Mouse (Mus musculus) heart, adult 2 months (tissue): Measurements from ENCODE around the gene Dbh. TPM values are rescaled to one million over a fixed set of nuclear protein-coding genes. Genes with fewer than 3 reads are reported as not detected.

Source experiments
- DNase-seq, 2 experiments: peaks; one replicate each; pipeline ENCODE4 v3.0.0; 2021
- H3K27ac ChIP-seq: fragments of 200-600 bp; 2 replicates; pipeline ENCODE4 v1.8.1; 2022
- H3K27me3 ChIP-seq: fragments of 200-500 bp; 2 replicates; pipeline ENCODE4 v1.6.1; 2012; ENCODE audit warnings: mild to moderate bottlenecking, low read length, inconsistent platforms, mixed read lengths; ENCODE audit not compliant: control insufficient read depth, insufficient read depth
- H3K36me3 ChIP-seq: fragments of 200-500 bp; 2 replicates; pipeline ENCODE4 v1.6.1; 2012; ENCODE audit warnings: low read length, inconsistent platforms; ENCODE audit not compliant: control insufficient read depth, insufficient read depth
- H3K4me1 ChIP-seq: fragments of 200-500 bp; 2 replicates; pipeline ENCODE4 v1.6.1; 2011; ENCODE audit warnings: low read length; ENCODE audit not compliant: control insufficient read depth, insufficient read depth
- H3K4me3 ChIP-seq: fragments of 200-600 bp; 2 replicates; pipeline ENCODE4 v1.8.1; 2022
- H3K79me2 ChIP-seq: fragments of 200-500 bp; replicated peaks from 2 replicates; pipeline ENCODE4 v1.6.1; 2012; ENCODE audit warnings: mild to moderate bottlenecking, inconsistent platforms, low read length, moderate library complexity, mixed read lengths; ENCODE audit not compliant: control insufficient read depth, insufficient read depth
- H3K9ac ChIP-seq: fragments of 200-500 bp; 2 replicates; pipeline ENCODE4 v1.6.1; 2012; ENCODE audit warnings: low read depth, mild to moderate bottlenecking, control low read depth, inconsistent platforms, low read length, mixed read lengths
- CTCF ChIP-seq: fragments of 200-600 bp; IDR thresholded peaks from 2 replicates; pipeline ENCODE4 v1.8.1; 2022; ENCODE audit warnings: antibody characterized with exemption, mild to moderate bottlenecking, moderate library complexity
- EP300 ChIP-seq: fragments of 200-500 bp; IDR thresholded peaks from 2 replicates; pipeline ENCODE4 v1.6.1; 2011; ENCODE audit warnings: low read depth, low read length, control low read depth; ENCODE audit not compliant: insufficient read depth
- POLR2A ChIP-seq: fragments of 200-500 bp; IDR thresholded peaks from 2 replicates; pipeline ENCODE4 v1.6.1; 2011; ENCODE audit warnings: mild to moderate bottlenecking, low read depth, low read length, control low read depth; ENCODE audit not compliant: insufficient read depth
- WGBS: fragments of 180-500 bp; shearing (Covaris S2); methylation state at CpG from one replicate; pipeline ENCODE4 v1.1.7; 2018; 5-methylcytosine and 5-hydroxymethylcytosine counted together
- intact Hi-C: fragments of 180-260 bp; cut with DNase I; formaldehyde crosslinking; loops from one replicate; pipeline ENCODE4 v1.15.1; 2025
- polyA plus RNA-seq: library from polyadenylated mRNA; depleted of rRNA; stranded (reverse); fragments of >200 nt; gene quantifications from 2 replicates; pipeline ENCODE4 v1.2.3, GENCODE M21; 2012
- total RNA-seq, 2 experiments: library from RNA; stranded (reverse); gene quantifications; 2 replicates each; pipeline ENCODE4 v1.2.3; 2021

The Dbh gene
- total and polyA plus RNA-seq, 3 experiments: 1.1 to 7.7 (median 2.1) TPM

DNA sequence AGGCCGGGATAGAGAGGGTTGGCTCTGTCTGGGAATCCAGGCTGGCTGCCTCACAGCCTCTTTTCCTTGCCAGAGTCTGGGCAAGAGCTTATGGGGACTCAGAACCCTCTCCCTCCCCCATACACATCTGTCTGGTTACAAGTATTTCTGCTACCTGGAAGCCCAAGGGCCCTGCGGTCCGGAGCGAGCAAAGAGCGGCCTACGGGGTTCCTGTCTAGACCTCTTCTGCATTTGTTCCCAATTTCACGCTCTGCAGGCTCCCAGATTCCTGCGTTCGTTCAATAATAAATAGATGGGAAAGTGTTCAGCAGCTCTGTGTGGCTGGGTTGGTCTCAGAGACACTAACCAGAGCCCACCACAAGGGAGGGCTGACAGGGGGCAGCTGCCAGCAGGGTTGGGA, 42.5 kb upstream of the Dbh start:
- TF ChIP-seq EP300: no peak
- no peak for TF ChIP-seq CTCF
- TF ChIP-seq POLR2A: no peak
- Histone ChIP-seq H3K27me3 (no peaks in the 10 kb centered on the region), H3K4me1 (peaks cover 9% of the 10 kb centered on the region), H3K36me3 (no peaks in the 10 kb centered on the region), H3K79me2 (no peaks in the 10 kb centered on the region), H3K27ac (no peak overlapping the region), H3K4me3 (no peak overlapping the region), H3K9ac (no peak overlapping the region)
- intact Hi-C loops: loop anchor here (2.0 kb wide), 1 partner anchor 80 kb away; no protein-coding TSS in a partner anchor
- DNase-seq: no peak
- WGBS: 87% methylated on average over 9 of the region's 9 CpGs

DNA sequence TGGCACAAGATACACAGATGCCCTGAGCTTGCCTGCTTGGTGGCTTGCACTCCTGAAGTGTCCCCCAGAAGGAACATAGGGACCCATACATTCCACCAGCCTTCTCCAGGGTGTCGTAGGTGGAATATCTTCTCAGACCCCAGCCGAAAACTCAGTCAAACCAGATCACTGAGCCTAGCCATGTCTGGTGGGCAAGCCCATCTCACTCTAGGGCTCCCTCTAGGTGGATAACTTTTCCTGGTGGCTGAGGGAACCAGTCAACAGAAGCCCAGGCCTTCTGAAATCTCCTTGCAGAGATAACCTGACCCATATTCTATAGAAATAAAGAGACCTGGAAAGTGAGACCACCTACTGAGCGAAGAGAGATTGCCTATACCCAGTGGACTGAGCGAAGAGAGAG, 41.9 kb upstream of the Dbh start:
- no peaks in the 10 kb centered on the region for H3K79me2 ChIP-seq
- DNase-seq: no peak
- TF ChIP-seq EP300 (no peak), CTCF (0 out of 2 replicates have a peak, but pooled peaks have one; percentile 4)
- H3K27ac ChIP-seq: no peak overlapping the region
- WGBS: 96% methylated on average over 4 of the region's 4 CpGs
- H3K4me1 ChIP-seq: peaks cover 9% of the 10 kb centered on the region
- no peaks in the 10 kb centered on the region for H3K36me3 ChIP-seq
- no peak overlapping the region for H3K9ac ChIP-seq
- H3K27me3 ChIP-seq: no peaks in the 10 kb centered on the region
- intact Hi-C loops: loop anchor here (2.0 kb wide), 1 partner anchor 80 kb away; no protein-coding TSS in a partner anchor
- no peak overlapping the region for H3K4me3 ChIP-seq

DNA sequence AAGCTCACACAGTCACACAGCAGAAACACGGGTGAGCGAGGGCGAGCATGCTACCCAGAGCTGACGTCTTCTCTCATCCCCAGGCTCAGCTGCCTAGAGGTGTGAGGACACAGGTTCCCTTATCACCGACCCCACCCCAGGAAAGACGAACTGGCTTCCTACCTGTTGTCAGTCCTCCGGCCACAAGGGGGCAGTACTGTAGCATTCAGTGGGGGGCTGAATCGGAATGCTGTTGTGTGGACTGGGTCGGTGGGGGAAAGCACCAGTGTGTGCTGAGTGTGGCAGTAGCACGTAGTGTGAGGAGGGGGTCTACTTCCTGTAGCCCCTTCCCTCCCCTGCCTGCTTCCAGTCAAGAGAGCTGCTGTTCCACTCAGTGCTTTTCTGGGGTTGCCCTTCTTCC, 39.1 kb upstream of the Dbh start:
- Histone ChIP-seq H3K27ac (no peak overlapping the region), H3K9ac (no peak overlapping the region), H3K36me3 (no peaks in the 10 kb centered on the region), H3K79me2 (no peaks in the 10 kb centered on the region), H3K4me3 (no peak overlapping the region), H3K4me1 (peaks cover 1% of the 10 kb centered on the region; the same call in 1 of the 2 replicates), H3K27me3 (no peaks in the 10 kb centered on the region)
- intact Hi-C loops: loop anchor here (2.0 kb wide), 1 partner anchor 111 kb away; no protein-coding TSS in a partner anchor
- peak; percentile 54; the same call in 1 of the 2 replicates for TF ChIP-seq EP300
- no peak for TF ChIP-seq POLR2A
- peak; percentile 82 for TF ChIP-seq CTCF
- WGBS: 28% methylated on average over 10 of the region's 10 CpGs
- peak; percentile 38 to 73 for DNase-seq

DNA sequence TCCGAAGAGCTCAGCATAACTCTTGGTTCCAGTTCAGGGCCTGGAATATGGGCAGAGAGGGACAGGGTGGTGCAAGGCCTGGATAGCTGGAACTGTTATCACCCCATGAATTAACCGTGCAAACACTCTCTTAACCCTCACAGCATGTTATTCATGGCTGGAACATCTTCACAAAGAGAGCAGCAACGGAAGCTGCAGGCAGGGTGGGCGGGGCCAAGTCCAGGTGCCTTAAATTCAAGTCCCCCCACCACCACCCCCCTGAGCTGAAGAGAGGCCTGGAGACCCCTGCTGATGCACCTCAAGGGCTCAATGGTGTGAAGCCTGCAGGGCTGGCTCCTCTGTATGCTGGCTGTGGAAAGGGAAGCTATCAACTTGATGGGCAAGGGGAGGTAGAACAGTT, 38.5 kb upstream of the Dbh start:
- Histone ChIP-seq H3K4me3 (no peak overlapping the region), H3K4me1 (peaks cover 1% of the 10 kb centered on the region; the same call in 1 of the 2 replicates), H3K27ac (no peak overlapping the region), H3K27me3 (no peaks in the 10 kb centered on the region), H3K79me2 (no peaks in the 10 kb centered on the region), H3K9ac (no peak overlapping the region), H3K36me3 (no peaks in the 10 kb centered on the region)
- intact Hi-C loops: loop anchor here (2.0 kb wide), 1 partner anchor 110 kb away; no protein-coding TSS in a partner anchor
- DNase-seq: no peak
- TF ChIP-seq POLR2A (no peak), CTCF (no peak), EP300 (no peak)
- WGBS: 73% methylated on average over 4 of the region's 4 CpGs

DNA sequence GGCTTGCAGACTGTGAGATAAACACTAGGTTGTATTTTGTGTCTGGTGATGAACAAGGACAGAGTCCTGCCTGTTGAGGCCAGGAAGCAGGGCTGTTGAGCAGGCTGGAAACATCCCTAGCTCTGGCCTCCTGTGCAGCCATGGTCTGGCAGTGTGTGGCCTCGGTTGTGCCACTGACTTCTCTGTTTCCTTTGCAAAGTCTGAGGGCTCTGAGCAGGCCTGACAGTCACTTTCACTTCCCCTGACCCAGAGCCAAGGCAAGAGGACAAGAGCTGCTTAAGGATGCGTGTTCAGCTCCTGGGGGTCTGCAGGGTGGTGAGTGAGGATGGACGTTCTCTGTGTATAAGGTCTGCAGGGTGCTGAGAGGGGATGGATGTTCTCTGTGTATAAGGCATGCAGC, 36.0 kb upstream of the Dbh start:
- no peak overlapping the region for H3K4me3 ChIP-seq
- H3K79me2 ChIP-seq: no peaks in the 10 kb centered on the region
- intact Hi-C loops: no loop called here
- H3K9ac ChIP-seq: no peak overlapping the region
- H3K4me1 ChIP-seq: peaks cover 1% of the 10 kb centered on the region; the same call in 1 of the 2 replicates
- no peak for TF ChIP-seq POLR2A
- TF ChIP-seq CTCF: no peak
- TF ChIP-seq EP300: no peak
- 68% methylated on average over 3 of the region's 3 CpGs for WGBS
- no peak for DNase-seq
- H3K27ac ChIP-seq: no peak overlapping the region
- H3K36me3 ChIP-seq: no peaks in the 10 kb centered on the region
- H3K27me3 ChIP-seq: no peaks in the 10 kb centered on the region

DNA sequence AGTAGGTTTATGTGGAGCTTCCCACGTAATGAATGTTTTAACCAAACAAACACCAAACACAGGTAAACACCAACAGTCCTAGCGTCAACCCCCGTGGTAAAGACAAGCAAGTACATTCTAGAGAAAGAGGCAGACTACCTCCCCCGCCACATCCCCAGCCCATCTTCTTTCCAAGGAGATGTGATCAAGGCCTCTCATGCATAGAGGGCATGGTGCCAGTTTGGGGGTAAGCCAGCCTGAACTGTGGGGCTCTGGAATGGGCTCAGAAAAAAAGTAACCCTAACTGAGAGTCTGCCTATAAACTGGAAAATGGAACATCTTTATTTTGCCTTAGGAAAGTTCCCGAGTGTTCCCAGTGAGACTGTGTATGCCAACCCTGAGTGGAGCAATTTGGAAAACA, 29.1 kb upstream of the Dbh start:
- Histone ChIP-seq H3K36me3 (no peaks in the 10 kb centered on the region), H3K9ac (no peak overlapping the region), H3K27me3 (no peaks in the 10 kb centered on the region), H3K4me1 (no peaks in the 10 kb centered on the region), H3K27ac (no peak overlapping the region), H3K4me3 (no peak overlapping the region), H3K79me2 (no peaks in the 10 kb centered on the region)
- WGBS: 85% methylated on average over 5 of the region's 5 CpGs
- DNase-seq: no peak
- intact Hi-C loops: no loop called here
- TF ChIP-seq CTCF (no peak), POLR2A (no peak), EP300 (no peak)
